Mouse (Mus musculus): Measurements from ENCODE around the gene Ube2h.

The Ube2h gene

GRCm38 (mm10) chr6:30299683-30300082 lies 4.7 kb downstream of the Ube2h start:
- no peak for DNase-seq (ENCODE audit: extremely low spot score)

DNA sequence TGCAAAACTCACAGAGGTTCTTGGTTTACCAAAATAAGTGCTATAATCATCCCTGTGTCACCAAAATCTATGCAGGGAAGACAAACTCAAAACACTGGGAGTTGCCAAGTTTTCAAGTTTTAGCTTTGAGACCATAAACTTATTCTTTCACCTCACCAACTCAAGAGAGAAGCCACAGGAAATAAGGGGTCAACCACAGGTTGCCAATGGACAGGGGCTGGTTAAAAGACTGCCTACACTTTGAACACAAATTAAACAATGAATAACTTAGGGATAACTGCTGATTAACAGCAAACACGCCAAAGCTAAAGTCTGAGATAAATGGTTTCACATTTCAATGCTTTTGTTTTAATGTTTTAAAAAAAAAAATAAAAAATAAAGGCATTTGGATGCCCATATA lies 5.2 kb downstream of the Ube2h start:
- no peak for DNase-seq (ENCODE audit: extremely low spot score)

DNA sequence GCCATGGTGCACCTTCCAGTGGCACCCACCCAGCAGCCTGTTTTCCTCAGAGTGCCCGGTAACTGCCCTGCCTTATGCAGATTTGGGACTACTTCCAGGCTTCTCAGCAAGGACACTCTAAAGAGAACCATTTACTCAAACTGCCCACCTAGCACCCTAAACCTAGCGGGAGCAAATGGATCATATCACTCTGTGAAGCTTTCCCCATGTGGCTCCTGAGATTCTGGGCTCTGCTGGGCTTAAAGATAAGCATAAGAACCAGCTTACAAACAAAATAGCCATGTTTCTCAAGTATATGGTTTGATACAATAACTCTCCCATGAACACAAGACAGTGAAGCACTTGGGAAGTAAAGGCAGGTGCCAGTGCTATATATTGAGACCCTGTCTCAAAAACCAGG lies 11.8 kb downstream of the Ube2h start:
- no peak for DNase-seq (ENCODE audit: extremely low spot score)

DNA sequence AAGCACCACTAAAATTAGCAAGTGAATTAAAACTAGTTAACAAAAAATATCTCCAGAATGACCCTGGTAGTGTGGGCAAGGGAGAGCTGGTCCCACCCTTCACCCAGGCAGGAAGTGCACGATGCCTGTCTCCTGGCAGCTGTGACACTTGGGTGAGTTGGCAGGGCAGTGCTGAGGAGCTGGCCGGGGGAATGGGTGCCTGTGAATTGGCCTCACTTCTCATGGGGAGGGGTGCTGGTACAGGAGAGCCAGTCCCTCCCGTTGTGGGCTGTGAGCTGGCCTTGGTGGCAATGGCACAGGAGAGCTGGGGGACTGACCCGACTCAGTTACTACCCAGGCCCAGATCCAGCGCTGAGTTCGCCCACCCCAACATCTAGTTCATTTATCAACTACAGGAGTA lies 16.4 kb downstream of the Ube2h start:
- DNase-seq (ENCODE audit: extremely low spot score), result no peak

DNA sequence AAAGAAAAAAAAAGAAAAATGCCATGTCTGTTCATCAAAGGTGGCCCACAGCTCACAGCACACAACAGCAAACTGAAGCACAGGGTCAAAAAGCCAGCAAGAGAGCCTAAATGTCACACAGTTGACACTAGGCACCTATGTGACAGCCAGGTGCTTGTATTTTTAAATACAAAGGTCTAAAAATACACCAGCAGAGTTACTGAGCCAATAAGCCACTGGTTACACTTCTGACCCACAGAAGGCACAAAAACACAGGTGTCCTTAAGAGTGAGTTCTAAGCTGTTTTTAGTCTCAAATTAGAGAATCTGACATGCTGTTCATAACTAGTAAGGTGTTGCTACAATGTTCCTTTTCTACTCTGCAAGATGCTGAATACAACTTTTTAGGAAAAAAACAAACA lies 17.7 kb downstream of the Ube2h start:
- no peak for DNase-seq (ENCODE audit: extremely low spot score)

DNA sequence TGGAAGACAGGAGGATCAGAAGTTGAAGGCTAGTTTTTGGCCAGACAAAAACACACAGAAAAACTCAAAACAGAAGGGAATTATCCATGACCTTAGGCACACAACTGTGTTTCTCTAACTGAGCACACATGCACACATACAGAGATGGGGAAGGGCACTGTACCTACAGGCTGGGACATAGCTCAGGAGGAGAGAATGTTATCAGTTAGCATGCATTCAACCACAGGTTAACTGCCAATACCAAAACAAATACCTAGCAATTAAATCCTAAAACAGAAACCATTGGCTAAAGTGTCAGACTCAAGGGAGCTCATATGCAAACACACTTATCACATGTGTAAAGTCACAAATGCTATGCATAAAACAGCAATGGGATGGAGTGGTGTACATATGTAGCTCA lies 20.2 kb downstream of the Ube2h start:
- no peak for DNase-seq (ENCODE audit: extremely low spot score)

GRCm38 (mm10) chr6:30282361-30282760 lies 22.0 kb downstream of the Ube2h start:
- DNase-seq (ENCODE audit: extremely low spot score), result no peak

GRCm38 (mm10) chr6:30278374-30278773 lies 26.0 kb downstream of the Ube2h start:
- DNase-seq (ENCODE audit: extremely low spot score), result no peak

GRCm38 (mm10) chr6:30276882-30277281 lies 27.5 kb downstream of the Ube2h start:
- no peak for DNase-seq (ENCODE audit: extremely low spot score)

- no peak for DNase-seq (ENCODE audit: extremely low spot score)
Observed at GRCm38 (mm10) chr6:30276375-30276774, 28.0 kb downstream of the Ube2h start.

DNA sequence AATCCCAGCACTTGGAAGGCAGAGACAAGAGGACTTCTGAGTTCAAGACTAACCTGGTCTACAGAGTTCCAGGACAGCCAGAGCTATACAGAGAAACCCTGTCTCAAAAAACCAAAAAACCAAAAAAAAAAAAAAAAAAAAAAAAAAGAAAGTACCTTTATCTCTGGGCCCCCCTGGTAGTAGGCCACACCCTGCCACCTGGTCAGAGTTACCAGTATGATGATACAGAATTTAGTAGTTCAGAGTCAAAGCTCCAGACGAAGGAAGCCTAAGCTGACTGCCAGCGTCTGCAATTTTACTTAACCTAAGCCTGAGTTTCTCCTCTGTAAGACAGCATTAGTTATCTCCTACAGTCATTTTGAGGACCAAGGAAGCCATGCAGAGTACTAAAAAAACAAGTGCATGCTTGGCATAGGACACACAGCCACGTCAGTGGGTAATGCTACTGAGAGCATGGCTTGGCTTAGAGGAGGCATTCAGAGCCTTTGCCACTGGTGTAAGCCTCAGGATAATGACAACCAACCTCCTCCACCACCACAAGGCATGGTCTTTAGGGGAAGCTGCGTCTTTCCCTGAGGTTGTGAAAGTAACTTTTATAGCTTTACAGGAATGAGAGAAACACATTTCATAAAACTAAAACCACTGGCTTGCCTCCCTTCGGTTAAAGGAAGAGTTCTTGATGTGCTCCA lies 29.0 kb downstream of the Ube2h start:
- no peak for DNase-seq (ENCODE audit: extremely low spot score)

DNA sequence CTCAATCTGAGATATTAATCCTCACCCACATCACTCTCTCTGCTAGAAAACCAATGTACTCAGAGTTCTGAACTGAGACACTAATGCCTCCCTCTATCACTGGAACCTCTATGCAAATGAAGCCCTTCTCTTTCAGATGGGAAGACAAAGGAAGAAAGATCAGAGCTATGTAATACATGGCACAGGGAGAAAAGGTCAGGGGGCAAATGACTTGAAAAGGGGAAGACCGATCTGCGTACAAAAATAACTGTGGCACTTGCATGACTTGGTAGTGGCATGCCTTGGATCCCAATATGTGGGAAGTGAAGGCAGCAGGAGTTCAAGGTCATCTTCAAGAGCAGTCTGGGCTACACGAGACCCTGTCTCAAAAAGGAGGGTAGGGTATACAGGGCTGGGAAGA lies 31.4 kb downstream of the Ube2h start:
- no peak for DNase-seq (ENCODE audit: extremely low spot score)

GRCm38 (mm10) chr6:30272338-30272905 lies 31.9 kb downstream of the Ube2h start:
- no peak for DNase-seq (ENCODE audit: extremely low spot score)

DNA sequence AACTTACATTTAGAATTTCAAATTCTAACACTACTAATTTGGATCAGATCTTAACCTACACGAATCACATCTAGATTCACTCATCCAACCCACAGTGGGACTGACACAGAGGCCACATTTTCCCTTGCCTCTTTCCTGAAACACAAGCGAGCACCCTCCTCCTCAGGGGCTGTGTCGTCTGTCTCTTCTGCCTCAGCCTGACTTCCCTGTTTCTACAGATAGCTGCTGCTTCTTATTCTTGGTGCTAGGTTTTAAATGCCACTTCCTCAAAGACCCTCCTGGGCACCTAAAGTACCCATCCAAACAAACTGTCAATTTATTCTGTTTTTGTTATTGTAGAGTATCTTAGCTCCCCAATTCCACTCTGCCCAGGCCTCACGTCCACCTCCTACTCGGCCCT lies 34.5 kb downstream of the Ube2h start:
- no peak for DNase-seq (ENCODE audit: extremely low spot score)

DNA sequence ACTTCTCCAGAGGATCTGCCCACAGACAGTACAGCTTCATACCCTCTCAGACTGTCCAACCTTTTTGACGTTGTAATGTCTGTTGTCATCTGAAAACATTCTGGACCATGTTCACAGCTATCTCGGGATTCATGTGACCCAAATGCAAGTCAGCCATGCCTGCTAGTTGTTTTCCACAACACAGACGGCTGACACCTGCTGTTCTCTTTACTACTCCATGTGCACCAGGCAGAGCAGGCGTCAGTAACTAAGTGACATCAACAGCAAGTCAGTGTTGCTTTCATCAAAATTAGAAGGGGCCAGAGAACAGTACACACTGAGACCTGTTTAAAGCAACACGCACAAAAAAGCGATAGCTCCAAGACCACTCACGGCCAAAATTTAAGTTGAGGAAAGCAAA lies 36.9 kb downstream of the Ube2h start:
- no peak for DNase-seq (ENCODE audit: extremely low spot score)

DNA sequence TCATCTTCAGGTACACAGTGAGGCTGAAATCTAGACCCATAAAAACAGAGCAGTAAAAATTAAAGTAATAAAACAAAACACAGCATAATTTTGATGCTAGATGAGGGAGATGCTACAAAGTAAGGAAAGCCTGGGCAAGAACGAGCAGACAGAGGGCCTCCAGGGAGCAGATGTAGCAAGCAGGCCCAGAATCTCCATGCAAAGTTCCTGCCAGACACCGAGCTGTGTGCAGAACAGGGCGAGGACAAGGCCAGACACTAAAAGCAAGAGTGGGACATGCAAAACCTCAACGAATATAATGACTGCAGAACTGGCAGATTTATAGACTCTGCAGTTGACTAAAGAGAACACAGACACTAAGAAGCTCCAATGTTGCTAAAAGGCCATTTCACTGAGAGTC lies 38.9 kb downstream of the Ube2h start:
- DNase-seq (ENCODE audit: extremely low spot score), result no peak

DNA sequence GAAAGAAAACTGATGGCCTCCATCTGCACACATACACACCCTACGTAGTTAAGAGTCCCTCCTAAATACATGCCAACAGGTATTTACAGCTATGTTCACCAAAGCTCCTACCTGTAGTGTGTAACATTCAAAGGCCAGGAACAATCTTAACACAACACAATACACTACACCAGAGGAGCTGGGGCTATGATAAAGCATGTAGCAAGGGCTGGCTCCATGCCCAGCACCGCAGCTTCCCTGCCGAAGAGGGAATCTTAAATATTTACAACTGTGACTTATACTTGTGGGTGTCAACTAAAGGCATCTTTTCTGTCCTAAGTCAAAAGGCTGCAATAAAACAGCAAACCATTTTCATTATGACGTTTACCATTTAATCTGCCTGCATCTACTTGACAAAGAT lies 41.3 kb downstream of the Ube2h start:
- no peak for DNase-seq (ENCODE audit: extremely low spot score)

GRCm38 (mm10) chr6:30259271-30259670 lies 45.1 kb downstream of the Ube2h start:
- DNase-seq (ENCODE audit: extremely low spot score), result no peak

GRCm38 (mm10) chr6:30257962-30258361 lies 46.4 kb downstream of the Ube2h start:
- DNase-seq (ENCODE audit: extremely low spot score), result no peak

DNA sequence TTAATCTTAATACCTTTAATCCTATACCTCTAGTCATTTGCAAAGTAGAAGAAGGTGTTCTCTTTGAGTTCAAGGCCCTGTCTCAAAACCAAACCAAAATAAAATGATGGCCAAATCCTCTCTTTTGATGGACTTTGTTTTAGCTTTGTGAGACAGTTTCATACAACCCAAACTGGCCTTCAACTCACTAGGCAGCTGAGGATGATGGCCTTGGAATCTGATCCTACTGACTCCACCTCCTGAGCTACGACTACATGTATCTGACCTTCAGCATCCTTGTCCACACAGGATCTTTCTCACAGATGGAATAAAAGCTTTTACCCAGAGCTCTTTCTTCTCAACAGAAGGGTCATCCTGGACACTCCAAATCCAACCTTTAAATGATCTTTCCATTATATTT lies 48.5 kb downstream of the Ube2h start:
- DNase-seq (ENCODE audit: extremely low spot score), result no peak

GRCm38 (mm10) chr6:30252271-30253010 lies 51.9 kb downstream of the Ube2h start:
- DNase-seq (ENCODE audit: extremely low spot score), result no peak

DNA sequence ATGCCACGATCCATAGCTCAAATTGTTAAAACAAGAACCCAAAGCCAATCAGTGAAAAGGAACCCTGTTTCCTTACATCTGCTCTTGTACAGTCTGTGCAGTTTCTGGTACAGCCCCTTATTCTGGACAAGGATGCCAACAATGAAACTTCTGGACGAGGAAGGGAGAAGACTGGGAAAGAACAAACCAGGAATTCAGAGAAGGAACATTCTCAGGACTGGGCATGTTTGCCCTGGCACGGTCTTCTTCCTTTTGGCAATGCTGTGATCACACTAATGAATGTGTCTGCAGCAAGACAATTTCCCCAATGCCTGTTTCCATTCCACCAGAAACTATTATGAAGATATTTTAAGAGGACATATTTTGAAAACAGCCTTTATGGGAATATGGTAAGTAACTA lies 55.6 kb downstream of the Ube2h start:
- no peak for DNase-seq (ENCODE audit: extremely low spot score)

GRCm38 (mm10) chr6:30245940-30246339 lies 58.4 kb downstream of the Ube2h start:
- no peak for DNase-seq (ENCODE audit: extremely low spot score)

All from embryo, embryonic 9.5 days (tissue).